Mouse (Mus musculus) spleen, adult 2 months (tissue): ENCODE measurements around the gene Cmc2.

ENCODE experiments used
- CTCF ChIP-seq: fragments of 200-500 bp; IDR thresholded peaks from 2 replicates; pipeline ENCODE4 v1.5.1; 2011; ENCODE audit warnings: mild to moderate bottlenecking, inconsistent platforms; ENCODE audit not compliant: insufficient read depth, insufficient read length, insufficient replicate concordance; ENCODE audit errors: extremely low read depth
- POLR2A ChIP-seq: fragments of 200-500 bp; IDR thresholded peaks from 2 replicates; pipeline ENCODE4 v1.6.1; 2011; ENCODE audit warnings: low read depth, low read length, inconsistent platforms

DNA sequence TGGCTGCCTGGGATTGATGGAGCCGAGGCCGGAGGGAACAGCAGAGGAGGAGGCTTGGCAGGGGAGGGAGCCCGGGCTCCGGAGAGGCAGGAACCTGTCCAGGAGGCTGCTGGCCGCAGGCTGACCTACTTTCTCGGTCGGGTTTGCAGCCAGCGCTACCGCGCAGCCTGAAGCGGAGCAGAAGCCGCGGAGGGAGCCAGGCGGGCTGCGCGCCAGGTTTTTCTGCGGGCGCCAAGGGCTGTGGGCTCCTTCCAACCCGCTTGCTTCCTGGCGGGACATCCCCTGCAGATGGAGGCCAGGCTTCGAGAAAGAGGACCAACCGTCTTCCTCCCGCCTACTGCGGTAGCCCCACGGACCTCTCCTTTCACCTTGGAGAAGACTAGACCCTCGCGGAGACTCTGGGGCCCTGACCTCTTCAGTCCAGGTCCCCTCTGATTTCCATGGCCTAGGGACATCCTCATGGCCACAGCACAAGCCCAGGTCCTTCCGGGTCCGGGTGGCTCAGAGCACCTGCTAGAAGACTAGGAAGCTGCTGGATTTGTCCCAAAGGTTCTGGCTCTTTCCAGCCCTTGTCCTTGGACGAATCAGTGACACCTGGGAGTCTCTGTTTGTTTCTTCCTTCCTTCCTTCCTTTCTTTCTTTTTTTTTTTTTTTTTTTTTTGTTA lies 57.8 kb downstream of the Cmc2 start:
- TF ChIP-seq CTCF = no peak
- no peak for TF ChIP-seq POLR2A
